8 mouse cellular contexts compared by ENCODE assay signal in genomic region chr13:23432562-23433201, GRCm38 (mm10). TPM values are rescaled to one million over a fixed set of nuclear protein-coding genes. Genes with fewer than 3 reads are reported as not detected.
DNase-seq lines count a peak whose midpoint lies in the region; ATAC-seq and TF ChIP-seq lines count a peak whose summit lies in the region.

No protein-coding gene starts in this region.

- H3K4me2 ChIP-seq in embryonic facial prominence, embryonic 14.5 days (ENCODE audit: low read depth, low read length), result peak overlapping the region; percentile 66
- peak overlapping the region; percentile 63 for H3K4me2 ChIP-seq in limb, embryonic 14.5 days (replicated peaks; ENCODE audit: low read depth, low read length, severe bottlenecking)
- peak overlapping the region; percentile 53 for H3K4me2 ChIP-seq in midbrain, embryonic 16.5 days (ENCODE audit: low read length)

- H3K4me1 ChIP-seq in bone marrow, adult 2 months (ENCODE audit: control insufficient read depth, insufficient read depth, low read length), result no peaks in the 10 kb centered on the region; the same call in 1 of the 2 replicates
- peaks cover 11% of the 10 kb centered on the region for H3K4me1 ChIP-seq in embryonic facial prominence, embryonic 14.5 days (ENCODE audit: control insufficient read depth, insufficient read depth, low read length)
- peaks cover 11% of the 10 kb centered on the region for H3K4me1 ChIP-seq in limb, embryonic 14.5 days (ENCODE audit: control insufficient read depth, insufficient read depth, low read length)
- peaks cover 17% of the 10 kb centered on the region for H3K4me1 ChIP-seq in midbrain, embryonic 16.5 days (ENCODE audit: control insufficient read depth, insufficient read depth, low read length)
- H3K4me1 ChIP-seq in spleen, adult 2 months (ENCODE audit: control insufficient read depth, insufficient read depth, insufficient read length), result peaks cover 5% of the 10 kb centered on the region; the same call in 1 of the 2 replicates

- WGBS in bone marrow, adult 2 months, result under 1% methylated on average over 28 of the region's 28 CpGs
- WGBS in embryonic facial prominence, embryonic 14.5 days, result under 1% methylated on average over 28 of the region's 28 CpGs
- WGBS in limb, embryonic 14.5 days, result under 1% methylated on average over 28 of the region's 28 CpGs
- under 1% methylated on average over 28 of the region's 28 CpGs for WGBS in midbrain, embryonic 16.5 days
- under 1% methylated on average over 28 of the region's 28 CpGs for WGBS in spleen, adult 2 months

- no peak overlapping the region for H3K27ac ChIP-seq in bone marrow, adult 2 months (ENCODE audit: control insufficient read depth, insufficient read depth, low read depth, low read length, poor library complexity)
- H3K27ac ChIP-seq in embryonic facial prominence, embryonic 14.5 days (replicated peaks; ENCODE audit: low read depth, low read length), result peak overlapping the region; percentile 85
- H3K27ac ChIP-seq in limb, embryonic 14.5 days (replicated peaks; ENCODE audit: low read depth, low read length), result peak overlapping the region; percentile 95
- peak overlapping the region; percentile 35 for H3K27ac ChIP-seq in midbrain, embryonic 16.5 days (ENCODE audit: low read length)
- H3K27ac ChIP-seq in spleen, adult 2 months (ENCODE audit: insufficient read depth, low read length), result peak overlapping the region; percentile 25; the same call in 1 of the 2 replicates

- H3K27me3 ChIP-seq in embryonic facial prominence, embryonic 14.5 days (replicated peaks; ENCODE audit: control insufficient read depth, insufficient read depth, low read length), result no peaks in the 10 kb centered on the region
- H3K27me3 ChIP-seq in limb, embryonic 14.5 days (ENCODE audit: control insufficient read depth, insufficient read depth, low read length), result no peaks in the 10 kb centered on the region
- no peaks in the 10 kb centered on the region for H3K27me3 ChIP-seq in midbrain, embryonic 16.5 days (ENCODE audit: control insufficient read depth, insufficient read depth, low read depth, low read length)
- H3K27me3 ChIP-seq in spleen, adult 2 months (ENCODE audit: control insufficient read depth, insufficient read depth, low read length), result no peaks in the 10 kb centered on the region

- peak; percentile 91 for ATAC-seq in embryonic facial prominence, embryonic 14.5 days (ENCODE audit: low read depth)
- peak; percentile 88 for ATAC-seq in limb, embryonic 14.5 days (ENCODE audit: low FRiP score, low read depth)
- ATAC-seq in midbrain, embryonic 16.5 days, result peak; percentile 91

- H3K9me3 ChIP-seq in embryonic facial prominence, embryonic 14.5 days (ENCODE audit: control insufficient read depth, low read length), result no peaks in the 10 kb centered on the region
- H3K9me3 ChIP-seq in limb, embryonic 14.5 days (ENCODE audit: control insufficient read depth, low read length), result no peaks in the 10 kb centered on the region
- no peaks in the 10 kb centered on the region for H3K9me3 ChIP-seq in midbrain, embryonic 16.5 days (replicated peaks; ENCODE audit: control insufficient read depth, low read length, poor library complexity, severe bottlenecking)

- peak overlapping the region; percentile 57 for H3K9ac ChIP-seq in embryonic facial prominence, embryonic 14.5 days (ENCODE audit: low read depth, low read length)
- H3K9ac ChIP-seq in limb, embryonic 14.5 days (ENCODE audit: low read depth, low read length, severe bottlenecking), result peak overlapping the region; percentile 51
- peak overlapping the region; percentile 51; the same call in 1 of the 2 replicates for H3K9ac ChIP-seq in midbrain, embryonic 16.5 days (ENCODE audit: low read depth, low read length)

- DNase-seq in 416B (ENCODE audit: low read depth), result peak; percentile 99
- DNase-seq in embryonic facial prominence, embryonic 14.5 days (ENCODE audit: low spot score), result peak; percentile 97
- DNase-seq in heart, adult 8-10 months (ENCODE audit: low spot score), result peak; percentile 95
- peak; percentile 95 to 98 for DNase-seq in kidney, adult 8-10 months
- DNase-seq in limb, embryonic 14.5 days (ENCODE audit: low spot score), result peak; percentile 97
- peak; percentile 88 to 95 for DNase-seq in spleen, adult 2 months (ENCODE audit: low read depth in 1 of 2, low spot score in 2 of 2)

- no peaks in the 10 kb centered on the region for H3K36me3 ChIP-seq in embryonic facial prominence, embryonic 14.5 days (ENCODE audit: control insufficient read depth, insufficient read depth, low read length)
- H3K36me3 ChIP-seq in limb, embryonic 14.5 days (ENCODE audit: control insufficient read depth, insufficient read depth, low read length), result no peaks in the 10 kb centered on the region
- H3K36me3 ChIP-seq in midbrain, embryonic 16.5 days (ENCODE audit: control insufficient read depth, insufficient read depth, low read length), result no peaks in the 10 kb centered on the region
- H3K36me3 ChIP-seq in spleen, adult 2 months (ENCODE audit: control insufficient read depth, insufficient read depth, low read length), result no peaks in the 10 kb centered on the region

- TF ChIP-seq CTCF in bone marrow, adult 2 months (IDR thresholded peaks at IDR 0.05; ENCODE audit: control insufficient read depth, insufficient read depth, low read length), result peak; percentile 89
- peak; percentile 92 for TF ChIP-seq CTCF in spleen, adult 2 months (IDR thresholded peaks at IDR 0.05; ENCODE audit: extremely low read depth, insufficient read depth, insufficient read length, insufficient replicate concordance)

- H3K4me3 ChIP-seq in bone marrow, adult 2 months (replicated peaks; ENCODE audit: control insufficient read depth, low read depth, low read length), result peak overlapping the region; percentile 56
- peak overlapping the region; percentile 57 for H3K4me3 ChIP-seq in embryonic facial prominence, embryonic 14.5 days (ENCODE audit: low read depth, low read length)
- peak overlapping the region; percentile 54 for H3K4me3 ChIP-seq in limb, embryonic 14.5 days (replicated peaks; ENCODE audit: low read length)
- peak overlapping the region; percentile 66 for H3K4me3 ChIP-seq in midbrain, embryonic 16.5 days (ENCODE audit: low read depth, low read length)
- H3K4me3 ChIP-seq in spleen, adult 2 months (ENCODE audit: extremely low read depth, insufficient read depth, insufficient read length), result peak overlapping the region; percentile 42

- TF ChIP-seq POLR2A in bone marrow, adult 2 months (IDR thresholded peaks at IDR 0.05; ENCODE audit: borderline replicate concordance, control insufficient read depth, low read depth, low read length), result peak; percentile 64; the same call in 1 of the 2 replicates
- TF ChIP-seq POLR2A in limb, embryonic 14.5 days (IDR thresholded peaks at IDR 0.05; ENCODE audit: borderline replicate concordance, extremely low read depth, insufficient read depth, insufficient read length), result peak; percentile 41; the same call in 1 of the 2 replicates
- no peak for TF ChIP-seq POLR2A in spleen, adult 2 months (IDR thresholded peaks at IDR 0.05; ENCODE audit: low read depth, low read length)

RNA-seq across cellular contexts. Expression of gene Abt1, which starts 9.0 kb away (rescaled TPM):
- 8.5 and 10.4 TPM in 2 replicates for polyA plus RNA-seq in bone marrow, adult 2 months (2011; ENCODE audit: insufficient read depth, insufficient read length, low replicate concordance, missing spikeins)
- 10.3 and 11.6 TPM in 2 replicates for polyA plus RNA-seq in embryonic facial prominence, embryonic 14.5 days (2014; fragmentation: Nextera tagmentation; extraction: Ambion mirVana)
- 1 to 10 TPM; 4.1 to 4.8 (median 4.7) TPM for total RNA-seq in heart, adult 8-10 months (2022)
- 6.9 and 9.9 TPM in 2 replicates for polyA plus RNA-seq in limb, embryonic 14.5 days (2012; rRNA removed)
- polyA plus RNA-seq in limb, embryonic 14.5 days (2014; fragmentation: Nextera tagmentation; extraction: Ambion mirVana), result 12.0 and 12.2 TPM in 2 replicates
- polyA plus RNA-seq in midbrain, embryonic 16.5 days (2015; fragmentation: Nextera tagmentation; extraction: Ambion mirVana), result 9.1 and 11.0 TPM in 2 replicates
- polyA plus RNA-seq in spleen, adult 2 months (2012; rRNA removed), result 1.8 TPM in 2 replicates

RNA-seq across cellular contexts. Expression of gene Btn1a1, which starts 33.0 kb away (rescaled TPM):
- polyA plus RNA-seq in bone marrow, adult 2 months (2011; ENCODE audit: insufficient read depth, insufficient read length, low replicate concordance, missing spikeins), result 0.87 and 3.1 TPM in 2 replicates
- 0.18 TPM in 1 of 2 replicates, not detected in the other for polyA plus RNA-seq in embryonic facial prominence, embryonic 14.5 days (2014; fragmentation: Nextera tagmentation; extraction: Ambion mirVana)
- total RNA-seq in heart, adult 8-10 months (2022), result not detected
- polyA plus RNA-seq in limb, embryonic 14.5 days (2012; rRNA removed), result 0.31 and 0.32 TPM in 2 replicates
- polyA plus RNA-seq in limb, embryonic 14.5 days (2014; fragmentation: Nextera tagmentation; extraction: Ambion mirVana), result not detected in 2 replicates
- 0.10 and 0.31 TPM in 2 replicates for polyA plus RNA-seq in midbrain, embryonic 16.5 days (2015; fragmentation: Nextera tagmentation; extraction: Ambion mirVana)
- 0.19 and 0.56 TPM in 2 replicates for polyA plus RNA-seq in spleen, adult 2 months (2012; rRNA removed)

RNA-seq across cellular contexts. Expression of gene Btn2a2, which starts 56.0 kb away (rescaled TPM):
- 0.47 TPM in 1 of 2 replicates, not detected in the other for polyA plus RNA-seq in bone marrow, adult 2 months (2011; ENCODE audit: insufficient read depth, insufficient read length, low replicate concordance, missing spikeins)
- polyA plus RNA-seq in embryonic facial prominence, embryonic 14.5 days (2014; fragmentation: Nextera tagmentation; extraction: Ambion mirVana), result 0.40 and 0.51 TPM in 2 replicates
- total RNA-seq in heart, adult 8-10 months (2022), result not detected
- 0.62 and 0.79 TPM in 2 replicates for polyA plus RNA-seq in limb, embryonic 14.5 days (2012; rRNA removed)
- 0.89 and 1.2 TPM in 2 replicates for polyA plus RNA-seq in limb, embryonic 14.5 days (2014; fragmentation: Nextera tagmentation; extraction: Ambion mirVana)
- polyA plus RNA-seq in midbrain, embryonic 16.5 days (2015; fragmentation: Nextera tagmentation; extraction: Ambion mirVana), result 0.15 TPM in 1 of 2 replicates, not detected in the other
- polyA plus RNA-seq in spleen, adult 2 months (2012; rRNA removed), result 0.04 TPM in 1 of 2 replicates, not detected in the other
